Mouse (Mus musculus): ENCODE measurements at regions not wholly inside any gene's neighbourhood (a gene's known extent, or its start where the extent isn't known, plus 50 kb on each side); places are given as distances from the start of the nearest gene placed in this dataset.
"Not testable (repeated sequence)": the region's sequence is repeated elsewhere in the genome, so short reads cannot be mapped to it uniquely, and the experiment has no call there.

DNA sequence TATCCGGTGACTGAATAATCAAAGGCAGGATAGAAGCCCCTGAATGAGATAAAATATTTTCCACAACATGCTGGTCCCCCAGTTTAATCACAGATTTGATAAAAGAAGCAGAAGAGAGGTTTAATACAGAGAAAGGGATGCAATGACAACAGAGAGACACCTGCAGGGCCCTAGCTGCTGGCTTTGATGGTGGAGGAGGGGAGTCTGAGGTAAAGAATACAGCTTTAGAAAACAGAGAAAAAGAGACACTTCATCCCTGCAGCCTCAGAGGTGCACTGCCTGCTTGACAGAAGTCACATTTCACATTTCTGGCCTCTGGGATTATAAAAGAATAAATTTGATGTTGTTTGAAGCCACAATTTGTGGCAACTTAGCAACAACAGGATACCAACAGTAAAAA is 319.9 kb upstream of the Nectin3 start:
- no peak for DNase-seq (ENCODE audit: inconsistent age in 2 of 2, low spot score in 1 of 2)

DNA sequence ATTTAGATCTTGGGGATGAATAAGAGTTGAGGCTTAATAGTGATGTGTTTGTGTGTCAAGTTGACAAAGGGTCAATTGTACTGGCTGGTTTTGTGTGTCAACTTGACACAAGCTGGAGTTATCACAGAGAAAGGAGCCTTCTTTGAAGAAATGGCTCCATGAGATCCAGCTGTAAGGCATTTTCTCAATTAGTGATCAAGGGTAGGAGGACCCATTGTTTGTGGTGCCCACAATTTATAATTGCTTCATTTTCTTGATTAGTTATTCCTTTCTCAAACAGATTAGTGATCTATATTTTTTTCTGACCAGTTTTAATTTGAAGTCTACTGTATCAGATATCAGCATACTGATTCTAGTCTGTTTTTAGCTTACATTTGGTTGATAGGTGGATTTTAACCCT is 313.5 kb upstream of the Nectin3 start:
- not testable (repeated sequence) for DNase-seq (ENCODE audit: inconsistent age in 2 of 2, low spot score in 1 of 2)

DNA sequence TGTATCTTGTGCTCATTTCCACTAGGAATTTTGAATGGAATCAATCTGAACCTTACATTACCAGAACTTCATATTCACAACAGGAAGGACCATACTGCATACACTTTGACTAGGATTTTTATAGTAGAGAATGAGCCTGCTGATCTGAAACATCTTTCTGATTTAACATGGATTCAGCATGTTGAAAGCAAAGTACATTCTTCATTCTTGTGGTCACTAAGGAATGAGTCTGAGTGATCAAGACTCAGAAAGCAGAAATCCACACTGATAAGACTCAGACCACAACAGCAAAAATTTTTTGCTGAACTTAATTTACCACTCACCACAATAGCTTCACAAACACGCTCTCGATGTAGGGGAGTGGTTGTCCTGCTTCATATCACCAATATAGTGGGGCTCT is 309.2 kb upstream of the Nectin3 start:
- no peak for DNase-seq (ENCODE audit: inconsistent age in 2 of 2, low spot score in 1 of 2)

DNA sequence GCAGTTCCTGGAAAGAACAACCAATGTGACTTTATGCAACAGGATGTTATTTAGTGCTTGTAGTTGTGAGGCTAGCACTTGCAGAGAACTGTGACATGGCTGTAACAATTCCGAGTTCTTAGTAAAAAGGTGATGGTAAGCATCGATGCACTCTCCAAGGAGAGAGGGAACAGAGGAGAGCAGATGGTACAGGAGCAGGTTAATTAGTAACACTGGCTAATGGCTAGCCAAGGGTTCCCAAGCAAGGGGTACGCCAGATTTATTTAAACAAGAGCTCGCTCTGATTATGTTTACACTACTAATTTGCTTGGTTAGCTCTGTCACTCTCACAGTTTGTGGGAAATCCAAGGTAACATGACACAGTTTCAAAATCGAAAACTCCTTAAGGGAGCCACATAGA is 278.0 kb upstream of the Nectin3 start:
- DNase-seq (ENCODE audit: inconsistent age in 2 of 2, low spot score in 1 of 2) = no peak

DNA sequence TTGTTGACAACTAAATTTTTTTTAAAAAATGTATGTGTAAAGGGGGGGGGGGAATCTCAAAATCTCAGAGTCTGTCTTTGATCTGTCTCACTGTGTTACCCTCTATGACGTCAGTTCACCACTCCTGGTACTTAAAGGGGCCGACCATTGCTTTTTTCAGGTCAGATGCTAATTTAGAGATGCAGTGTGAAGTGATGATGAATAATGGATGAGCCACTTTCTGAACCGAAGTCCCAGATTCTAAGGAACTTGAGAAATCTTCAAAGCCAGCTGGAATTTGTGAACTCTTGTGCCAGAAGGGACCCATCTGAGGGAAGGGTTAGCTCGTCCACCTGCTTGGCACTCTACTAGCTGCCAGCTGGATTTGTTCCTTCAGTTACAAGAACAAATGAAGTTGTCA is 271.1 kb upstream of the Nectin3 start:
- DNase-seq (ENCODE audit: inconsistent age in 2 of 2, low spot score in 1 of 2) = no peak

DNA sequence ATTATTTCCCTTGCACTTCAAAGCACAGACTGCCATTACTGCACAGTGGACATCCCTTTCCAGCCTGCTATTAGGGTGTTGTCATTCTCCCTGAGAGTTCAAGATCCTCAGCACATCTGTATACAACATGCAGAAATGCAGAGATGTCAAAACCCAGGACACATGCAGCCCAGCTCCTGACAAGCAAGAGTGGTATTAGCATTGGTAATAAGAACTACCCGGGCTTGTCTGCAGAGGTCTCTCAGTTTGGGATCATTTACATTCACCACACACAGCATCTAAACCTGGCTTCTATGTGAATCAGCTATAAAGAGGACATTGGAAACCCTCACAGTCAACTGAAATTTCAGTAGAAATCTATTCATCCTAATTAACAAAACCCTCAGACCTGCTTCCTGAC is 270.1 kb upstream of the Nectin3 start:
- no peak for DNase-seq (ENCODE audit: inconsistent age in 2 of 2, low spot score in 1 of 2)

DNA sequence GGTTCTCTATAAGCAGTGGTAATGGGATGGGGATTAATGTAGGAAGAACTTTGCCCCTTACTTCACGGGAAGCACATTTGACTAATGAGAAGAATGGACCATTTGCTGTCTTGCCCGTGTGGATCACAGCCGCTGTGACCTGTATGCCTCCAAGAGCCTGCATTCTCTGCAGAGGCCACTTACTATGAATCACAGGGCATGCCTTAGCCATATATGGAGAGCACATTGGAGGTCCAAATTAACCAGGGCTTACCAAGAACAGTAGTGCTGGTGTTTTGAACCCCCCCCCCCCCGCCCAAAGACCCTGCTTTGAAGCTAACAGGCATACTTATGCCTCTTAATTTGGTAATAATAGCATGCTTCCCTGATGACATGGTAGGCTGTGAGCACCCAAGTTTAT is 236.8 kb upstream of the Nectin3 start:
- no peak for DNase-seq (ENCODE audit: inconsistent age in 2 of 2, low spot score in 1 of 2)

DNA sequence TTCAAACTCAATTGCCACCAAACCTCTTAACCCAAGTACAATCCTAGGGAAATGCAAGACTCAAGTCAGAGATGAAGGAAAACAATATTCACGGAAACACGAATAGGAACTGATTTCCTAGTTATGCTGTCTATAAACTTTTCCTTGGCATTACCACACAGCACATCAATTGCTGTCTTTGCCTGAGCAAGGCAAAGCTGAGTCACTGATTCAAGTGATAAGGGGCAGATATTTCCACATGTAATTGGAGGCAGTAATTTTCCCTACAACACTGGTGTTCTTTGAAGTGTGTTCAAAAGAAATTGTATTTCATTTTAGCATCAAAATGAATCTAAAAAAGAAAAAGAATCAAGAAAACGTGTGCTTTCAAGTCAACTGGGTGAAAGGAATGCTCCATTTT is 230.1 kb upstream of the Nectin3 start:
- DNase-seq (ENCODE audit: inconsistent age in 2 of 2, low spot score in 1 of 2) = peak; percentile 14 to 81

DNA sequence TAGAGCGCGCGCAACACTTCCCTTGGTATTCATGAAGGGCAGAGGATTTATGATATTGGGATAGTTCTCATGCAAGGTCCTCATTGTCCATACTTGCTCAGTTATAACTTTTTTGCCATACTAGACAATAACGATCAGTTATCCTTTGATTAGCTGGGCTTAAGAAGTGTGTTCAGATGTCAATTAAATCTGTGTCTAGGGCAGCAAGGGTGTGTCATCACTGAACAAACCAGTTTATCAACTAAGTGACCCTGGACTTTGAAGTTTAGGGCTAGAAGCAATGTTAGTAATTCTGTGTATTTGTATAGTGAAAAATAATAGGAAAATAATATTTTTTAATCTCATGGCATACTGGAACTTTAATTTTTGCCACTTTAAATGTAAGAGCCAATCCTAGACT is 225.3 kb upstream of the Nectin3 start:
- peak in 1 of 2 experiments; percentile 54 for DNase-seq (ENCODE audit: inconsistent age in 2 of 2, low spot score in 1 of 2)

DNA sequence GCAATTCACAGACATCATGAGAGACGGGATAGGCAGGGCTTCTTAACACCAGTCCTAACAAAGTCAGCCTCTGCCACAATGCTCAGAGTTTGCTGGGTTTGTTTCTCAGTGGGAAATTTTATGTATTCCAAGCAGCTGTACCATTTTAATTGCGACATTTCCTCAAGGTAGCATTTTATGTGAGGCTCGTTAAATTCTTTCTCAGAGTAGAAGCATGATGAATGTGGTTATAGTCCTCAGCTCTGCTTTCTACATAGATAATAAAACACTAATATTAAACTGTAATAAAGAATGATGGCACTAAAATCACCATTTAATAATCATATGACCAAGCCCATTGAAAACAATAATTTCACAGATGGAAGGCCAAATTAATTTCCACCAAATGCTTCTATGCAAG is 181.5 kb upstream of the Nectin3 start:
- DNase-seq (ENCODE audit: inconsistent age in 2 of 2, low spot score in 1 of 2) = no peak

DNA sequence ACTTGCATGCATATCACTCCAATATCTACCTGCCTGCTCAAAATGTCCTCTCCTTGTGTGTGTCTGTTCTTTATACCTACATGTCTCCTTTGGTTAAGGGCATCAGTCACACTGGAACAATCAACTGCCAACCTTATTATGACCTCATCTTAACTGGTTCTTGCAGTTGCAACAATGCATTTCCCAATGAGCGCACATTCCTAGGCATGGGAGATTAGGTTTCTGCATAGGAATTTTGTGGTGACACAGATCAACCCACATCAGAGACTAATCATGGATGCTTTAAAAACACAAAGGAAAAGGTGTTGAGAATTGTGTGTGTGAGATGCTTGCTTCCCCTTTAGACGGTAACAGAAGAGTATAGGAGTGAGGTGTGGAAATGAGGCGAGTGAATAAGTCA is 171.3 kb upstream of the Nectin3 start:
- DNase-seq (ENCODE audit: inconsistent age in 2 of 2, low spot score in 1 of 2) = no peak

DNA sequence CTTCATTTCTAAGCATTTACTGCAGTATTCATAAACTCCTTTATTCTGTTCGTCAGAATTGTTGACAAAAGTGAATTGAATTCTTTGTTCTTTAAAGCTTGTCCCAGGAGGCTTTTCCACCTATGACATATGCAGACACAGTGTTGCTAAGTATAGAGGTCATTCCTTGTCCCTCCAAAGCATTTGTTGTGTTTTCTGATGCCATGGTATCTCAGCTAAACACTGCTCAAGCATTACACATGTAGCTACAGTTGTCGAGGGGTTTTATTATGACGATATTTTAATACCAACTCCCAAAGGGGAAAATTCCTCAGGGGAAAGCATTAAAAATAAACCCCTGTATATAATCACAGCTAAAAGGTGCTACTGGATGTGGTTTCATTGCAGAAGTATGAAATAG is 167.2 kb upstream of the Nectin3 start:
- DNase-seq (ENCODE audit: inconsistent age in 2 of 2, low spot score in 1 of 2) = no peak

DNA sequence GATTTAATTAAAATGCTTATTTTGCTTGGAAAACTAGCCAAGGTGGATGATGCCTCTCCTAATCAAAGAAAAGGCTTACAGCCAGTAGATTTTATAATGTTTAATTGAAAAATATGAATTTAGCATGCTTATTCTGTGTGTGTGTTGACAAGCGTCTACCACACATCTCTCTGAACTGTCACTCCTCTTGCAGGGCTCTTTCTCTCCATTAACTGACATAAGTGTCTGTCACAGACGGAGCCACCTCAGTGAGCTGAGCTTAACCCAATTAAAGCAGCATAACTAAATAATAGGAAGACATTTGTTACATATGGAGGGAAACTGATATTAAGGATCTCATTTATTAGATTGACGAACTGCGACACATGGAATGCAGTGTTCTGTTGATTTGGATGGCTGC is 164.7 kb upstream of the Nectin3 start:
- no peak for DNase-seq (ENCODE audit: inconsistent age in 2 of 2, low spot score in 1 of 2)

DNA sequence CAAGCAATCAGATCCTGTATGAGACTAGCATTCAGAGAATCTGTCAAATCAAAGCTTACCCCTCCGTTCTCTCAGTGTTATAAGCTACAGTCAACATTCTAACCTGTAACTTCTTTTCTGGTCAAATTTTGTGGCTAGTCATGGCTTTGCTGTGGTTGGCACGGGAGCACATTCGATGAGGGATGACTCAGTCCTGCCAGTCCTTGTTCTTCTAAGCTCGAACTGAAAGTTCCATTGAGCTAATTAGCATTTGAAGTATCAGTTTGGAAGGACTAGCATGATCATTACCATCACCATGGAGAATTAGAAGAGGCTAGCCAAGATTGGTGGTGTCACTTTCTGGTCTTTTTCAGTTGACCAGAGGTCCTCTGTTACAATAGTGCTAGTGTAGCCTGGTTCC is 156.7 kb upstream of the Nectin3 start:
- peak in 1 of 2 experiments; percentile 21 for DNase-seq (ENCODE audit: inconsistent age in 2 of 2, low spot score in 1 of 2)

DNA sequence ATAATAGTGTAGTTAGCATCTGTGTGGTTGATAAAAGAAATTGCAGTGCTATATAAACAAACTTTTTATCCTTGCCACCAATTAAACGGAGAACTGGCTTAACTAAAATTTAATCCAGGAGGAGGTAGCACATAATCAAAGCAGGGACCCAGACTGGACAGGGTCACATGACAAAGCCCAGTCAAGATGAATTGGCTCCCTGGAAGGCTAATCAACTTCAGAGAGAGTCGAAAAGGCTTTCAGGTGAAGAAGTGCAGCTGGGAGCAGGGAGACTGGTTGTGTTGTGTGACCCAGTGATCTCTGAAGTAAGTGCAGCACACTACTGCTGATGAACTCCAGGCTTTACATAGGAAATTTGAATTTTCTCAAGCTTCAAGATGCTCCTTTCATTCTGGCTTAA is 127.5 kb upstream of the Nectin3 start:
- DNase-seq (ENCODE audit: inconsistent age in 2 of 2, low spot score in 1 of 2) = no peak

DNA sequence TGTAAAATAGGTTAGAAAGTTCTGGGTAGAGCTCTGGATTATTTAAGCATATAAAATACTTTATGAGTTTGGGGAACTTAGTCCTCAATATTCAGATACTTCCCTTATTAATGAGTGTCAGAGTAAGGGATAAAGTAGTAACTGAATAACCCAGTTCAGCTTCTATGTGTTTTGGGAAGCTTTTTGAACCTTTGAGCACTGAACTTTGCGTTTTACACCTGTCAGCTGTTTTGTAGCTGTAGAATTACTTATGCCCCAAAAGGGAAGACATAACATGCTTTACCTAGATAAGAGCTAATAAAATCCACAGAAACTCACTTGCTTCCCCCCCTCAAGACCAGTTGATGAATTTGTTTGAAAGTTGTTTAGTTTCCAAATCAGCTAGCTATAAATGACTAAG is 124.9 kb upstream of the Nectin3 start:
- DNase-seq (ENCODE audit: inconsistent age in 2 of 2, low spot score in 1 of 2) = no peak

DNA sequence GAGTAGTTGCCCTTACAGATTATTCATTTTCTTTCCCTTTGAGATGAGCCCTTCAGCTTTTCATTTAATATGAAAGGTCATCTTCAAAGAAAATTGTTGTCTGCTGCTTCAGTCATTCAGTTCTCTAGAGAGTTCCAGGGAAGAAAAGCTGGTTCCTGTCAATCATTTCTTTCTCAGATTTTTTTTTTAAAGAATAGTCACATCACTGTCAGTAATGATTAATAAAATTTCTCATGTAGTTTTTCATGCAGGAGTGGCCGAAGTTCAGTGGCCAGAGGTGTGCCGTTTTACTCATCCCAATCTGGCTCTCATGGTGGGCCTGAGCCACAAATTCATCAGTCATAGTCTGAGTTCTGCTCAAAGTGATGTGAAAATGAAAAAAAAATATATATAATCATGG is 121.5 kb upstream of the Nectin3 start:
- no peak for DNase-seq (ENCODE audit: inconsistent age in 2 of 2, low spot score in 1 of 2)

DNA sequence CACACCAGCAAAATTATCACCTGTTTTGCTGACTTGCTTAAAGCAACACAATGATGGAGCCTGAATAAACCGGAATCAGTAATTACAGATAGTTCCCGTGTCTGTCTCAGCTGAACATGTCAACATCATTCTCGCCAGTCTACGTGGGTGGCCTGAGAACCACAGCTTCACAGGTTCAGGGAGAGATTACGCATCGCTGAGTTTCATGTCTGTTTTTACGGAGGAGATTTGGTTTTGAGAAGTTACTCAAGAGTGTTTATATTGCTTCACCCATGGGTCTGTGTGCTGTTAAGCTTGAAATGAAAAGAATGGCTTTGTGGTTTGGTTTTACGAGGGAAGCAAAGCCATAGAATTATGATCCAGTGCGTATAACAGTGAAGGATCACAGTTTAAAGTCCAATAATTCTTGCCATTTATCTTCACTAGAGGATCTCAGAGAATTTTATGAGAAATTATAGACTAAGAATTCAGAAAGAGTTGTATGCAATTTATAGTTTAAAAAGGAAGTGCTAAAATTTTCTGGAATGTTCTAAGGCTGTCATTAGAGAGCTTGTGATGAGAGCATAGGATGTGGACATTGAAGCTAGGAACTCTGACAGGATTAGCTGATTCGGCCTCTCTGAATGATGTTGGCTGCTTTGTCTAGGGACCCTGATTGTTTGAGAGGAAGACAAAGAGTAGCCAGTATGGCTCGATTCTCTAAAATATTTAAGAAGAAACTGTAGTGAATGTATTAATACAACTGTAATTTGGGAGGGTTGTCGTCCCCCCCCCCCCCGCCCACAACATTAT is 119.4 kb upstream of the Nectin3 start:
- no peak for DNase-seq (ENCODE audit: inconsistent age in 2 of 2, low spot score in 1 of 2)

DNA sequence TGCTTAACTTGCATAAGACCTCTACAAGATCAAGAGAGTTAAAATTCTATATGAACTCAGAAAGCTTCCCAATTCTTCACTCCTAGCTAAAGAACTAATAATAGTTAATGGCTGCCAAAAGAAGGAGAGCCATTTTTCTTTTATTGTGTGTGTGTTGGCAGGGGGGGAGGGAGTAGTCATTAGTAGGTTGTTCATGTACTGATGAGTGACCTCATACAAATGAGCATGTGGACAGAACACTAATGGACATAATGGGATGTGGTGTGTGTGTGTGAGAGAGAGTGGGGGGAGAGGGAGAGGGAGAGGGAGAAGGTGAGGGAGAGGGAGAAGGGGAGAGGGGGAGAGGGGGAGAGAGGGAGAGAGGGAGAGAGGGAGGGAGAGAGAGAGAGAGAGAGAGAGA is 118.3 kb upstream of the Nectin3 start:
- no peak for DNase-seq (ENCODE audit: inconsistent age in 2 of 2, low spot score in 1 of 2)

DNA sequence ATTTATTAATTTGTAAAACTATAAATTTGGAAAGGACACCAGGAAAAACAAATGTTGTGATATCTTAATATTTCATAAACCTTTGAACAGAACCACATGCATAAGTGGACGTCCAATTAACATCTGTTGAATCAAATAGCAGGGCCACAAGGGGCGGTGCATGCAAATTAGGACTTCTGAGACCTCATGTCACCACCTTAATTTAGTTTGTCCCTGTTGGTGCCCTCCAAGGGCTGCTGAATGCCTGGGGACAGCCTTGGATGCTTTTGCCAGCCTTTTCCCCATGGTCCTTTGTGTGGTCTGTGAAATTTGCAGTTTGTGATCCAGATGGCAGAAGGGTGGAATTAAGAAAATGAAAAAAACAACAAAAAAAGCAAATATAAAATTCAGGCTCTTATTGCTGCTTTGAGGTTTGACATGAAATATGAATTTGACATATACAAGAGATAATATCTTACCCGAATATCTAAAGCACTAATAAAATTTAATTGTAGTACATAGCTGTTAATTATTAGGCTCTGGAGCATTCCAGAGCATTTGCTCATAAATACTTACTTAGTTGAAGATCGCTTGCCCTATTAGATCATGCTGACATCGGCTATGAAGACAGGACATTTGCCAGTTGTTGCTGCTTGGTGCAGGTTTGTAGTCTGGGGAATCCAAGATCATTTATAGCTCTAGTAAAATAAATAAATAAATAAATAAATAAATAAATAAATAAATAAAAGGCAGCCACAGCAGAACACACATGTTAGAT is 114.9 kb upstream of the Nectin3 start:
- DNase-seq (ENCODE audit: inconsistent age in 2 of 2, low spot score in 1 of 2) = no peak

DNA sequence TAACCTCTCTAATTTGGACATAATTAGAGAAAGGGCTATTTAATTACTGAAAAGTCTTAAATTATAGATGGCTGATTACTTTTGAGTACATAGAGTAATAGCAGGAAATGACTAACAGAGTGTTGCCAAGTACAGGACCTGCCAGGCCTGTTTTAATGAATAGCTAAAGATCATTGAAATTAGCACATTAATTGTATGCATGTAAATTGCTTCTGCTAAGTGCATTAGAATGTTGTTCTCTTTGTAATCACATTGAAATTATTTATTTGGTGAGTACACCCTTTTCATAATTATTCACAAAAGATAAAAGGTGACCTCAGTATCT is 107.5 kb upstream of the Nectin3 start:
- no peak for DNase-seq (ENCODE audit: inconsistent age in 2 of 2, low spot score in 1 of 2)

DNA sequence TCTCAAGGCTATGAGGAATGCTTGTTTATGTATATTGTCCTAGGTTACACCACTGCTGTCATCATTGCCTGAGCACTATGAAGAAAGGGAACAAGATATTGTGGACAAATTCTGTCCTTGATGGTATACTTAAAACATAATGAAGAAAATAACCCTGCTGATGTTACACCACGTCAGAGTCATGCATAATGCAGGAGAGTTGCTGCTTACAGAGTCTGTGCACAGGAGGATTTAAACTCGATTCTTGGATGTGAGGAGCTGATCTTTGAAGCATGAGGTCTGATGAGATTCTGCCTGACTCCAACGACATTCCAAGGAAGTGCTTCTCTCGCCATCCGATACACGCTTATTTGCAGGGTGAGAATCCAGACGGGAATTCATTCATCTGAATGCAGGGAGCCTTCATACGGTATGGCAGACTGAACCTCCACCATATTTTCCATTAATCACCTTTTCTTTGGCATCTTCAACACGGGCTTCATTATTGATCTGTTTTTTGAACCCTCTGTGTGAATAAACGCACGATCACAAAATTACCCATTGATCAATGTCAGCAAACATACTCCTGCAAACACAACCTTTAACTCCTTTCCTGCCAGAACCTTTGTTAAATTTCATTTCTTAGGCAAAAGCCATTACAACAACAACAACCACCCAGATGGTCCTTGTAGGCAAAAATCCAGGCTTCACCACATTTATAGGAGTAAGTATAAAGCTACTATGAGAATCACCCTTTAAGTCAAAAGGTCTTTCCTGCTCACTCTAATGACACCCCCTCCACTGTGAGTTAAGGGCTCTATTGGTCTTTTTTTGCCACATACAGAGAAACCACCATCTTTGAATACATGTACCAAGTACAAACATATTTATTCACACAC is 106.9 kb upstream of the Nectin3 start:
- no peak for DNase-seq (ENCODE audit: inconsistent age in 2 of 2, low spot score in 1 of 2)
